Mouse (Mus musculus) spleen, postnatal 14 days (tissue): ENCODE data around the gene Rhbdd2.

Source experiments
- DNase-seq, 2 experiments: peaks; one replicate each; pipeline ENCODE4 v3.0.0; 2021 to 2022; ENCODE audit warnings: low spot score in 2 of 2

Rhbdd2 gene

DNA sequence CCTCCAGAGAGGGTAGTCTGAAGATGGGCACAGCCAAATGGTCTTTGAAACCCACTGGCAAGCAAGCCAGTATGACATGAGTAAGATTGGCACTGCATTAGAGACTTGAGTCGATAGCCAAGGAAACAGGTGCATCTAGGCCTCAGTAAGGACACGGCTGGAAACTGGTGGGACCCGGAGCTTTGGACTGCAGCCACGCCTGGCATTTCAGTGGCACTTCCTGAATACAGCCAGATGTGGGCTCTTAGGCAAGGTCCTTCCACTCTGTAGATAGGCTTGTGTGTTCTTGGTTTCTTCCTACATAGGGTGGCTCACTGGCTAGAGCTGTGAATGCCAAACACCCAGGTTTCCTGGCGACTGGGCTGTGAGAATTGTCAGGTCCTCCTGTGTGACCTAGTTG lies 12.9 kb downstream of the Rhbdd2 start:
- DNase-seq: no peak

DNA sequence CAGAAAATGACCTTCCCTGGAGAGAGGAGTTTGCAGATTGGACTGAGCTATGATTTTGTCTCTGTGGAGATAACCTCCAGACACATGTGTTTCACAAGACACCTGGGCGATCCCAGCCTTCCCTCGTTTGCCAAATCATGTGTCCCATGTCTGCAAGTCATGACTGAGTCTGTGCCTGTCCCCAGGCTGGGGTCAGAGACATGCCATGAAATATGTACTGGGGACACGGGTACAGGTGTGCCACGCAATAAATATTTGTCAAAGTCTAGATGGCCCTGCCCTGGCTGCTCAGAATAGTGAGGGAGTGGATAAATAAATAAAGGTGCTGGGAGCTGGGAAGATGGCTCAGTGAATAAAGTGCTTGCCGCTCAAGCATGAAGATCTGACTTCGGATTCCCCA lies 13.6 kb downstream of the Rhbdd2 start:
- no peak for DNase-seq

GRCm38 (mm10) chr5:135648461-135649308 lies 16.3 kb downstream of the Rhbdd2 start:
- DNase-seq: no peak

GRCm38 (mm10) chr5:135649309-135649633 lies 16.9 kb downstream of the Rhbdd2 start:
- no peak for DNase-seq

- no peak for DNase-seq
Observed at GRCm38 (mm10) chr5:135651536-135651935, 19.1 kb downstream of the Rhbdd2 start.

DNA sequence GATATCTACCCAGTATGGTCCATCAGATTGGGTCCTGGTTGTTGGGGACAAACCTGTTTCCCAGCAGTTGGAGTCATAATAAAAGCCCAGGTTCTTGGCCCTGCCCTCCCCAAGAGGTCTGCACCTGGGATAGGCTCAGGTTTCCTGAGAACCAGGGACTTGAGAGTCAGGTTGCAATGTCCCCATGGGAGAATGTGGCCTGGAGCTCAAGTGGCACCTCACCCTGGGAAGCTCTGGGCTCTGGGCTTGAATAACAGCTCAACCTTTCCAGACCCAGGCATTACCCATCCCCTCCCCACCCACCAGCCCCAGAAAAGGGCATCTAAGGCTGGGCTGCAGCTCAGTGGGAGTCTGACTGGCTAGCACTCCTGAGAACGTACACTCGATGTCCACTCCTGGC lies 20.8 kb downstream of the Rhbdd2 start:
- DNase-seq: no peak

- DNase-seq: no peak
Observed at GRCm38 (mm10) chr5:135656046-135656445, 23.6 kb downstream of the Rhbdd2 start.

GRCm38 (mm10) chr5:135657128-135657527 lies 24.7 kb downstream of the Rhbdd2 start:
- no peak for DNase-seq

- DNase-seq: no peak
Observed at GRCm38 (mm10) chr5:135657703-135658373, 25.4 kb downstream of the Rhbdd2 start.

- no peak for DNase-seq
Observed at GRCm38 (mm10) chr5:135659956-135660355, 27.5 kb downstream of the Rhbdd2 start.

DNA sequence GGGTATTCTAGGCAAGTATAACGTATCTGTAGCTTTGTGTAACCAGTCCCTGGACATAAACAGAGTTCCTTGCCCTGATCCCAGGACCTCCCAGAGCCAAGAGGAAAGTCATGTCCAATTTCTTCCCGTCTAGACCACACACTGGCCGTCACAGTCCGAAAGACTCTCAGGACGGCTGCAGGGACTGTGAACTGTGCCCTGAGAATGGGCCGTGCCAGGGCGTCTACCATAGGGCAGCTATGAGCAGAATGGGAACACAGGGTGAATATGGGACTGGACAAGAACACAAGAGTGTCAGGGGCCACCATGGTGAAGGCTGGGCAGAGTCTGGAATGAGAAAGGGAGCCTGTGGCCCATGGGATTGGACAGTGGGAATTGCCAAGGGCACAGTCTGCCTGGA lies 28.1 kb downstream of the Rhbdd2 start:
- no peak for DNase-seq

- no peak for DNase-seq
Observed at GRCm38 (mm10) chr5:135666890-135667289, 34.5 kb downstream of the Rhbdd2 start.

GRCm38 (mm10) chr5:135668071-135668470 lies 35.7 kb downstream of the Rhbdd2 start:
- no peak for DNase-seq

DNA sequence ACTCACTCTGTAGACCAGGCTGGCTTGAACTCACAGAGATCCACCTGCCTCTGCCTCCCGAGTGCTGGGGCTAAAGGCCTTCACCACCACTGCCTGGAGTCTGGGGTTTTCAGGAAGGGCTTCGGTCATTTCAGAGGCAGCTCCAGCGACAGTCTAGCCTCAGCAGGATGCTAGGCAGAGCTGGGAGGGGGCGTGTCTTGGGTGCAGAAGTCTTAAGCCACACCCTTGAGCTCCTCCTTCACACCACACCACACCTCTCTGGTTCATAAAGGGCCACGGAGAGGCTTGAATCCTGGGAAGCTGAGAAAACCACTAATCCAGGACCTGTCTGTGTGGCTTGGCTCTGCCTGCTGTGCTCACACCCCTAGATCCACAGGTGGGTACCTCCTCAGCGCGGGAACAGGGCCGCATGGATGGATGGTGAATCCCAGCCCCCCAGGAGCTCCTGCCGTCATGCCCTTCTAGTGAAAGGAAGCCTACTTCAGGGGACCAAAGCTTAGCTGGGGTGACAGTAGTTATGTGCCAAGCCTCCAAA lies 37.4 kb downstream of the Rhbdd2 start, which contains the start of gene Por:
Gene Por, plus strand, starts transcription at position 293 of the 535 bp plus-strand sequence.
- no peak for DNase-seq

- no peak for DNase-seq
Observed at GRCm38 (mm10) chr5:135670881-135671280, 38.5 kb downstream of the Rhbdd2 start.

GRCm38 (mm10) chr5:135672509-135672908 lies 40.1 kb downstream of the Rhbdd2 start:
- DNase-seq: no peak

GRCm38 (mm10) chr5:135672980-135673379 lies 40.6 kb downstream of the Rhbdd2 start:
- DNase-seq: no peak

DNA sequence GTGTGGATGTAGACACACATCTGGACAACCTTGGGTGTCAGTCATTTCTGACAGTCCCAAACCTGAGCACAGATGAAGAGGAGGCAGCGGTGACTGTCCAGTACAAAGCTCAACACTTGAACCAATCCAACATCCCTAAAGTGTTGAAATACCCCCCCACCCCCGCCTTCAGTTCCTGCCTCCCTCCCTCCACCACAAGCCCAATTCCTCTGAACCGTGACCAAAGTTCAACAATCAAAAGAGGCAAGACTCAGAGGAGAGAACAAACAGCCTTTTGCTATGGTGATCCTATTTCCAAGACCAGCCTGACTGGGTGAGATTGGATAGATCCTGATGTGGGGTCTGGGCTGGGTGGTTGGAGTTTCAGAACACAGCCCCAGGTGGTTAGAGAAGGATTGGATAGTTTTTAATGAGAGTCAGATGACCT lies 41.9 kb downstream of the Rhbdd2 start:
- DNase-seq: no peak

GRCm38 (mm10) chr5:135674821-135675220 lies 42.4 kb downstream of the Rhbdd2 start:
- DNase-seq: no peak

DNA sequence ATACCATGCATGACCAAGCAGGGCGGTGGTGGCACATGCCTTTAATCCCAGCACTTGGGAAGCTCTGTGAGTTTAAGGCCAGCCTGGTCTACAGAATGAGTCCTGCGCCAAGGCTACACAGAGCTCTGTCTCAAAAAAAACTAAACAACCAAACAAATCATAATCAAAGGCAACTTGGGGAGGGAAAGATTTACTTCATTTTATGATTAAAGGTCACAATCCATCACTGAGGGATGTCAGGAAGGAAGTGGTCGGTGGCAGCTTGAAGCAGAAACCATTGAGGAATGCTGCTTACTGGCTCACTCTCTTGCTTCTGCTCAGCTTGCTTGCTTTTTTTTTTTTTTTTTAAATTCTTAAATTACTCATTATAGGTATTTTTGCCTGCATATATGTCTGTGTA lies 44.3 kb downstream of the Rhbdd2 start:
- no peak for DNase-seq

GRCm38 (mm10) chr5:135677251-135677650 lies 44.8 kb downstream of the Rhbdd2 start:
- no peak for DNase-seq

DNA sequence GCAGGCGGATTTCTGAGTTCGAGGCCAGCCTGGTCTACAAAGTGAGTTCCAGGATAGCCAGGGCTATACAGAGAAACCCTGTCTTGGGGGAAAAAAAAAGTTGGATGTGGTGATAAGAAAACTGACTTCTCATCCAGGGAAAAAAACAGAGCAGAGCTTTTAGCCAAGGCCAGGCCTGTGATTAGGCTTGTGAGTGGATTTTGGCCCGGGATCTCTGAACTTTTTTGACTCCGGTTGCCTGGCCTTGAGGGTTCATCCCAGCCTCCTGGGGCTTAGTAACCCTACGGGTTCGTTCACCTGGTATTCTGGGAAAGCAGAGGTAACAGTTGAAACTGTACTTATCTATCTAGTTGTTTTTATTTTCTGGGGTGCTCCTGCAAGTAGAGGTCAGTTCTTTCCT lies 46.1 kb downstream of the Rhbdd2 start:
- no peak for DNase-seq

DNA sequence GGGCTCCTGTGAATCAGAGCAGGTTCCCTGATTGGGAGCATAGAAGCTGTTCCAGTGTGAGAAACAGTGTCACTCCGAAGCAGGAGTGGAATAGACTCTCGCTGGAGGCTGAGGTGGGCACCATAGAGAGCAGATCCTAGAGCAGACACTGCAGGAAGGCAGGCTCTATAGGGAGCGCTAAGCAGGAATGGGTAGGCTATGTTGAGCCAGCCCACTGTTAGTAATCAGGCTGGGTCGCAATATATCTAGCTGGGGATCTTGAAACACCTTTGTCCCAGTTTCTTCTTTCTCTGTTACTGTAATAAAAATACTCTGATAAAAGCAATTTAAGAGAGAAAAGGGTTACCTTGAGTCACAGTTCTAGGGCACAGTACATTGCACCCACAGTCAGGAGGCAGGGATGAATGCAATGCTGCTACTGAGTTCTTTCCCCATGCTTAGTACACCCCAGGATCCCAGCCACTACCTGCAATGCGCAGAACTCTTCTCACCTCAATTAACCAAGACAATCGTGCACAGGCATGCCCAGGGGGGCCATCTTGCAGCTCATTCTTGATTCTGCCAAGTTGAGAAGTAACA lies 48.6 kb downstream of the Rhbdd2 start:
- no peak for DNase-seq
